Mouse (Mus musculus): ENCODE data around the gene Epyc.

DNA sequence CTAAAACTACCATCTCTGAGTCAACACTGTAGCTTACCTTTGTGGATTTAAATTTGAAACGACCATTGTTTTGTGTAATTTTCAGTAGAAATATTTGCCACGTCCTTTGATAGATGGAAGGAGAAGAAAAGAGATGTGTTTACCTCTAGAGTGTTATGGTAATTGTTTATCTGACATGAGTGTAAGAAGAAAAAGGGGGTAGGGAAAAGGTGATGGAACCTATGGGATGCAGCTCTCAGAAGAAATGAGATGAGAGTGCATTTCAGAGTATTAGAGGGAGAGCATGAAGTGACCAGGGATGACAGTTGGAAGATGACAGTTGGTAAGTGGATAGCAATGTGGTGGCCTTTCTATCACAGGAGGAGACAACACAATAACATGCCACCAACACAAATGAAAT lies at the start of gene Epyc:
- TF ChIP-seq CTCF (IDR thresholded peaks at IDR 0.05; ENCODE audit: low read depth) (no peak), EP300 (IDR thresholded peaks at IDR 0.05; ENCODE audit: low read depth) (no peak)

Measured in heart, postnatal 0 days (tissue).